Mouse (Mus musculus): ENCODE results near the gene Ufm1. TPM values are rescaled to one million over a fixed set of nuclear protein-coding genes. Genes with fewer than 3 reads are reported as not detected.

The Ufm1 gene
- polyA plus RNA-seq, 1 experiment from 2014 or later: 93.4 TPM

GRCm38 (mm10) chr3:53848262-53848661 lies 15.4 kb downstream of the Ufm1 start:
- Histone ChIP-seq H3K36me3 (ENCODE audit: control insufficient read depth, insufficient read depth, low read length) (no peaks in the 10 kb centered on the region), H3K4me2 (no peak overlapping the region), H3K4me1 (replicated peaks; ENCODE audit: control insufficient read depth, insufficient read depth, low read length) (no peaks in the 10 kb centered on the region), H3K9ac (ENCODE audit: low read depth, low read length) (no peak overlapping the region), H3K9me3 (ENCODE audit: control insufficient read depth, low read length) (no peaks in the 10 kb centered on the region), H3K27ac (ENCODE audit: low read depth, low read length) (no peak overlapping the region), H3K4me3 (ENCODE audit: low read depth, low read length) (no peak overlapping the region), H3K27me3 (replicated peaks; ENCODE audit: control insufficient read depth, insufficient read depth, low read length) (no peaks in the 10 kb centered on the region)
- WGBS: 77% methylated on average over 11 of the region's 11 CpGs
- no peak for ATAC-seq (replicated peaks; ENCODE audit: low FRiP score)
- no peak for DNase-seq (ENCODE audit: low spot score)

GRCm38 (mm10) chr3:53847726-53848125 lies 15.9 kb downstream of the Ufm1 start:
- Histone ChIP-seq H3K27ac (ENCODE audit: low read depth, low read length) (no peak overlapping the region), H3K9me3 (ENCODE audit: control insufficient read depth, low read length) (no peaks in the 10 kb centered on the region), H3K36me3 (ENCODE audit: control insufficient read depth, insufficient read depth, low read length) (no peaks in the 10 kb centered on the region), H3K4me1 (replicated peaks; ENCODE audit: control insufficient read depth, insufficient read depth, low read length) (no peaks in the 10 kb centered on the region), H3K9ac (ENCODE audit: low read depth, low read length) (no peak overlapping the region), H3K4me2 (no peak overlapping the region), H3K4me3 (ENCODE audit: low read depth, low read length) (no peak overlapping the region), H3K27me3 (replicated peaks; ENCODE audit: control insufficient read depth, insufficient read depth, low read length) (no peaks in the 10 kb centered on the region)
- 84% methylated on average over 4 of the region's 4 CpGs for WGBS
- ATAC-seq (replicated peaks; ENCODE audit: low FRiP score) (no peak), DNase-seq (ENCODE audit: low spot score) (no peak)

- DNase-seq (ENCODE audit: low spot score): no peak
- H3K27ac ChIP-seq (ENCODE audit: low read depth, low read length): no peak overlapping the region
- no peak overlapping the region for H3K4me3 ChIP-seq (ENCODE audit: low read depth, low read length)
- H3K4me2 ChIP-seq: no peak overlapping the region
- WGBS: 72% methylated on average over 7 of the region's 7 CpGs
- H3K4me1 ChIP-seq (replicated peaks; ENCODE audit: control insufficient read depth, insufficient read depth, low read length): no peaks in the 10 kb centered on the region
- H3K9me3 ChIP-seq (ENCODE audit: control insufficient read depth, low read length): no peaks in the 10 kb centered on the region
- H3K36me3 ChIP-seq (ENCODE audit: control insufficient read depth, insufficient read depth, low read length): no peaks in the 10 kb centered on the region
- H3K9ac ChIP-seq (ENCODE audit: low read depth, low read length): no peak overlapping the region
- ATAC-seq (replicated peaks; ENCODE audit: low FRiP score): no peak
- no peaks in the 10 kb centered on the region for H3K27me3 ChIP-seq (replicated peaks; ENCODE audit: control insufficient read depth, insufficient read depth, low read length)
Measured at GRCm38 (mm10) chr3:53846206-53846928, 17.3 kb downstream of the Ufm1 start.

- WGBS: 66% methylated on average over 2 of the region's 2 CpGs
- H3K27ac ChIP-seq (ENCODE audit: low read depth, low read length): no peak within 1 kb of the TSS
- H3K27me3 ChIP-seq (replicated peaks; ENCODE audit: control insufficient read depth, insufficient read depth, low read length): no peaks in the 10 kb centered on the region
- no peak for DNase-seq (ENCODE audit: low spot score)
- no peak for ATAC-seq (replicated peaks; ENCODE audit: low FRiP score)
- H3K9ac ChIP-seq (ENCODE audit: low read depth, low read length): no peak within 1 kb of the TSS
- no peak within 1 kb of the TSS for H3K4me2 ChIP-seq
- no peaks in the 10 kb centered on the region for H3K9me3 ChIP-seq (ENCODE audit: control insufficient read depth, low read length)
- H3K36me3 ChIP-seq (ENCODE audit: control insufficient read depth, insufficient read depth, low read length): no peaks in the 10 kb centered on the region
- H3K4me3 ChIP-seq (ENCODE audit: low read depth, low read length): no peak within 1 kb of the TSS
- no peaks in the 10 kb centered on the region for H3K4me1 ChIP-seq (replicated peaks; ENCODE audit: control insufficient read depth, insufficient read depth, low read length)
Measured at GRCm38 (mm10) chr3:53844786-53845185, 18.8 kb downstream of the Ufm1 start, which contains the start of gene Gm10985. Gene Gm10985, plus strand, starts transcription at chr3:53845086.

GRCm38 (mm10) chr3:53834238-53834637 lies 29.4 kb downstream of the Ufm1 start:
- H3K9ac ChIP-seq (ENCODE audit: low read depth, low read length): no peak overlapping the region
- DNase-seq (ENCODE audit: low spot score) (no peak), ATAC-seq (replicated peaks; ENCODE audit: low FRiP score) (no peak)
- H3K4me1 ChIP-seq (replicated peaks; ENCODE audit: control insufficient read depth, insufficient read depth, low read length): no peaks in the 10 kb centered on the region
- no peak overlapping the region for H3K27ac ChIP-seq (ENCODE audit: low read depth, low read length)
- no peaks in the 10 kb centered on the region for H3K9me3 ChIP-seq (ENCODE audit: control insufficient read depth, low read length)
- no peaks in the 10 kb centered on the region for H3K27me3 ChIP-seq (replicated peaks; ENCODE audit: control insufficient read depth, insufficient read depth, low read length)
- no peak overlapping the region for H3K4me2 ChIP-seq
- WGBS: 80% methylated on average over 2 of the region's 2 CpGs
- no peaks in the 10 kb centered on the region for H3K36me3 ChIP-seq (ENCODE audit: control insufficient read depth, insufficient read depth, low read length)
- no peak overlapping the region for H3K4me3 ChIP-seq (ENCODE audit: low read depth, low read length)

GRCm38 (mm10) chr3:53813421-53813977 lies 50.1 kb downstream of the Ufm1 start:
- no peak overlapping the region for H3K27ac ChIP-seq (ENCODE audit: low read depth, low read length)
- 73% methylated on average over 7 of the region's 7 CpGs for WGBS
- no peaks in the 10 kb centered on the region for H3K9me3 ChIP-seq (ENCODE audit: control insufficient read depth, low read length)
- H3K4me2 ChIP-seq: no peak overlapping the region
- H3K27me3 ChIP-seq (replicated peaks; ENCODE audit: control insufficient read depth, insufficient read depth, low read length): no peaks in the 10 kb centered on the region
- ATAC-seq (replicated peaks; ENCODE audit: low FRiP score) (no peak), DNase-seq (ENCODE audit: low spot score) (no peak)
- no peak overlapping the region for H3K9ac ChIP-seq (ENCODE audit: low read depth, low read length)
- no peaks in the 10 kb centered on the region for H3K36me3 ChIP-seq (ENCODE audit: control insufficient read depth, insufficient read depth, low read length)
- no peak overlapping the region for H3K4me3 ChIP-seq (ENCODE audit: low read depth, low read length)
- no peaks in the 10 kb centered on the region for H3K4me1 ChIP-seq (replicated peaks; ENCODE audit: control insufficient read depth, insufficient read depth, low read length)

Other genes with a start within 250 kb of the Ufm1 start
- 2.7 and 3.6 TPM in 2 replicates for gene Frem2, start 206.5 kb downstream of the Ufm1 start, polyA plus RNA-seq (2014; fragmentation: Nextera tagmentation; extraction: Ambion mirVana)
- gene Gm10985, start 18.7 kb downstream of the Ufm1 start, polyA plus RNA-seq (2014; fragmentation: Nextera tagmentation; extraction: Ambion mirVana): not detected in 2 replicates